ENCODE assay signal across 21 mouse cellular contexts in genomic region chr1:184873910-184874309, GRCm38 (mm10). TPM values are rescaled to one million over a fixed set of nuclear protein-coding genes. Genes with fewer than 3 reads are reported as not detected.
DNase-seq lines count a peak whose midpoint lies in the region; TF ChIP-seq lines count a peak whose summit lies in the region.
"Had no signal": no experiment of that assay in that cellular context is flagged by ENCODE, and none has a peak within 500 bp of the region (broad histone marks: within the 10 kb centered on the region; RNA-seq: fewer than 3 reads in every experiment).

No protein-coding gene starts in this region.

- H3K27ac ChIP-seq in liver, adult 2 months (replicated peaks; ENCODE audit: insufficient read depth, low read depth, low read length), result peak overlapping the region; percentile 42
- peak overlapping the region; percentile 20 for H3K27ac ChIP-seq in brown adipose tissue, adult 24 weeks (replicated peaks; ENCODE audit: low read depth, low read length)
- H3K27ac ChIP-seq: embryonic facial prominence, embryonic 15.5 days; forebrain, embryonic 10.5 days; heart, adult 2 months; hindbrain, embryonic 15.5 days had no signal

- H3K79me2 ChIP-seq in liver, adult 2 months (ENCODE audit: control insufficient read depth, insufficient read depth, low read length), result peaks cover 18% of the 10 kb centered on the region

- DNase-seq in adrenal gland, postnatal 10 days, result peak; percentile 22
- no peak for DNase-seq in adrenal gland, adult 8-10 months
- peak; percentile 71 for DNase-seq in liver, adult 2 months (ENCODE audit: extremely low read depth, low read depth, low spot score)
- no peak for DNase-seq in liver
- peak; percentile 43 for DNase-seq in adrenal gland, postnatal 14 days
- no peak for DNase-seq in layer of hippocampus, adult 18-20 months (ENCODE audit: low spot score in 2 of 2)
- DNase-seq: cerebellum, adult 11 months; cerebellum, adult 8-10 months; cerebellum, postnatal 14 days; embryo, embryonic 11 days; gastrocnemius, postnatal 14 days; heart, adult 2 months had no signal

- WGBS in liver, adult 2 months, result 31% methylated on average over 11 of the region's 11 CpGs

- no peaks in the 10 kb centered on the region for H3K27me3 ChIP-seq in liver, adult 2 months (ENCODE audit: control insufficient read depth, insufficient read depth, low read length)
- H3K27me3 ChIP-seq: embryonic facial prominence, embryonic 15.5 days; hindbrain, embryonic 15.5 days; Patski had no signal

- no peak overlapping the region for H3K4me3 ChIP-seq in liver, adult 2 months (ENCODE audit: insufficient read depth, low read depth, low read length)
- H3K4me3 ChIP-seq in brown adipose tissue, adult 24 weeks (ENCODE audit: insufficient read depth, low read depth, low read length), result no peak overlapping the region
- H3K4me3 ChIP-seq: embryonic facial prominence, embryonic 15.5 days; erythroblast, embryonic 14.5 days; forebrain, embryonic 10.5 days; heart, adult 2 months; heart, embryonic 12.5 days; hindbrain, embryonic 15.5 days had no signal

- H3K36me3 ChIP-seq in liver, adult 2 months (ENCODE audit: control insufficient read depth, insufficient read depth, low read length), result peaks cover 6% of the 10 kb centered on the region; the same call in 1 of the 2 replicates
- H3K36me3 ChIP-seq: embryonic facial prominence, embryonic 15.5 days; forebrain, embryonic 10.5 days; heart, embryonic 12.5 days; hindbrain, embryonic 15.5 days had no signal

- 0 out of 2 replicates have a peak overlapping the region, but pooled peaks have one; percentile 1 for H3K9ac ChIP-seq in liver, adult 2 months (ENCODE audit: low read depth, low read length)
- H3K9ac ChIP-seq: embryonic facial prominence, embryonic 15.5 days; heart, embryonic 12.5 days; hindbrain, embryonic 15.5 days had no signal

- peaks cover 65% of the 10 kb centered on the region for H3K4me1 ChIP-seq in liver, adult 2 months (ENCODE audit: control insufficient read depth, insufficient read depth, low read length)
- peaks cover 52% of the 10 kb centered on the region for H3K4me1 ChIP-seq in brown adipose tissue, adult 24 weeks (ENCODE audit: control insufficient read depth, insufficient read depth, insufficient read length, low read length)

- TF ChIP-seq CTCF in liver, adult 2 months (IDR thresholded peaks at IDR 0.05; ENCODE audit: low read depth, low read length), result no peak

- TF ChIP-seq POLR2A in liver, adult 2 months (IDR thresholded peaks at IDR 0.05; ENCODE audit: extremely low read depth, insufficient read depth, low read length), result no peak

RNA-seq across cellular contexts. Expression of gene C130074G19Rik, which starts 9.1 kb away (rescaled TPM):
- total RNA-seq in adrenal gland, postnatal 10 days (2021), result 10 to 100 TPM; 41.7 to 43.4 TPM
- 10 to 100 TPM; 30.1 to 57.1 (median 41.9) TPM for total RNA-seq in adrenal gland, adult 8-10 months (2022)
- 84.6 and 88.6 TPM in 2 replicates for total RNA-seq in liver, adult 2 months (2014; rRNA removed)
- polyA plus RNA-seq in liver, adult 2 months (2012; rRNA removed), result 56.3 and 68.3 TPM in 2 replicates
- total RNA-seq in adrenal gland, postnatal 14 days (2021), result 31.6 and 32.6 TPM in 2 replicates
- polyA plus RNA-seq in brown adipose tissue, adult 24 weeks (2012; ENCODE audit: insufficient read depth, insufficient read length, missing spikeins), result 86.6 and 95.5 TPM in 2 replicates
- total RNA-seq in layer of hippocampus, adult 18-20 months (2021), result 1 to 10 TPM; 7.1 to 8.8 TPM
- total RNA-seq: CH12.LX; common myeloid progenitor, adult 5-6 weeks had no signal

RNA-seq across cellular contexts. Expression of gene Marc2, which starts 27.7 kb away (rescaled TPM):
- total RNA-seq in adrenal gland, postnatal 10 days (2021), result 100 to 1,000 TPM; 315 to 378 TPM
- total RNA-seq in adrenal gland, adult 8-10 months (2022), result 100 to 1,000 TPM; 349 to 519 (median 450) TPM
- 563 and 653 TPM in 2 replicates for total RNA-seq in liver, adult 2 months (2014; rRNA removed)
- polyA plus RNA-seq in liver, adult 2 months (2012; rRNA removed), result 365 and 397 TPM in 2 replicates
- total RNA-seq in adrenal gland, postnatal 14 days (2021), result 269 and 327 TPM in 2 replicates
- polyA plus RNA-seq in brown adipose tissue, adult 24 weeks (2012; ENCODE audit: insufficient read depth, insufficient read length, missing spikeins), result 234 and 326 TPM in 2 replicates
- total RNA-seq in layer of hippocampus, adult 18-20 months (2021), result 100 to 1,000 TPM; 117 to 122 TPM

Comparison
In these comparisons a context has a peak if more than half of its experiments do, and no peak if none do; other contexts are left out.
1. DNase-seq: peak in adrenal gland, postnatal 10 days (single experiment), liver, adult 2 months (single experiment) and adrenal gland, postnatal 14 days (single experiment); none in adrenal gland, adult 8-10 months (single experiment), liver (single experiment) and layer of hippocampus, adult 18-20 months (0 of 2).